Mouse (Mus musculus) midbrain, postnatal 0 days (tissue): ENCODE data around the gene Trim66. TPM values are rescaled to one million over a fixed set of nuclear protein-coding genes. Genes with fewer than 3 reads are reported as not detected.

Source experiments
- ATAC-seq: fragments of 200-750 bp; cut with Nextera tagmentation; 2 replicates; pipeline ENCODE4 v1.8.0; 2017; ENCODE audit warnings: moderate number of reproducible peaks, mild to moderate bottlenecking, moderate TSS enrichment, moderate library complexity; ENCODE audit not compliant: low FRiP score
- DNase-seq: peaks from one replicate; pipeline ENCODE4 v3.0.0-alpha.2; 2015; ENCODE audit warnings: low spot score
- H3K27ac ChIP-seq: fragments of 300-500 bp; sonication (generic); 2 replicates; pipeline ENCODE4 v1.5.1; 2014; ENCODE audit warnings: low read depth, mild to moderate bottlenecking, low read length, mixed read lengths
- H3K27me3 ChIP-seq: fragments of 300-500 bp; sonication (generic); 2 replicates; pipeline ENCODE4 v1.6.1; 2014; ENCODE audit warnings: low read length, control low read depth, mixed read lengths; ENCODE audit not compliant: insufficient read depth
- H3K36me3 ChIP-seq: fragments of 300-500 bp; sonication (generic); 2 replicates; pipeline ENCODE4 v1.6.1; 2014; ENCODE audit warnings: low read length, control low read depth, mixed read lengths; ENCODE audit not compliant: insufficient read depth
- H3K4me1 ChIP-seq: fragments of 300-500 bp; sonication (generic); 2 replicates; pipeline ENCODE4 v1.6.1; 2014; ENCODE audit warnings: mild to moderate bottlenecking, control low read depth, antibody characterized with exemption, low read length, mixed read lengths; ENCODE audit not compliant: insufficient read depth
- H3K4me2 ChIP-seq: fragments of 300-500 bp; sonication (generic); 2 replicates; pipeline ENCODE4 v1.6.1; 2014; ENCODE audit warnings: low read depth, mild to moderate bottlenecking, low read length, mixed read lengths; ENCODE audit not compliant: poor library complexity, severe bottlenecking
- H3K4me3 ChIP-seq: fragments of 300-500 bp; sonication (generic); 2 replicates; pipeline ENCODE4 v1.5.1; 2014; ENCODE audit warnings: low read depth, mild to moderate bottlenecking, low read length, moderate library complexity
- H3K9ac ChIP-seq: fragments of 300-500 bp; sonication (generic); replicated peaks from 2 replicates; pipeline ENCODE4 v1.6.1; 2014; ENCODE audit warnings: mild to moderate bottlenecking, low read length, moderate library complexity, mixed read lengths; ENCODE audit not compliant: poor library complexity, severe bottlenecking
- H3K9me3 ChIP-seq: fragments of 300-500 bp; sonication (generic); 2 replicates; pipeline ENCODE4 v1.6.1; 2016; ENCODE audit warnings: low read length, control low read depth
- CTCF ChIP-seq: IDR thresholded peaks from 2 replicates; pipeline ENCODE4 v1.5.1; 2016; ENCODE audit warnings: antibody characterized with exemption, mild to moderate bottlenecking
- WGBS: fragments of 180-500 bp; shearing (Covaris S2); extraction: QIAGEN DNeasy Blood & Tissue Kit; methylation state at CpG from one replicate; pipeline ENCODE4 v1.1.7; 2014; 5-methylcytosine and 5-hydroxymethylcytosine counted together
- polyA plus RNA-seq: library from polyadenylated mRNA; unstranded; fragments of >200 nt; fragmentation: Nextera tagmentation; extraction: Ambion mirVana; gene quantifications from 2 replicates; pipeline ENCODE4 v1.2.1, GENCODE M21; 2015
- total RNA-seq: library from RNA; depleted of rRNA; stranded (reverse); fragments of >200 nt; gene quantifications from 2 replicates; pipeline ENCODE4 v1.2.3, GENCODE M21; 2014

The Trim66 gene
- total and polyA plus RNA-seq, 2 experiments from 2014 or later: 1.9 to 9.1 TPM

- WGBS: 75% methylated on average over 3 of the region's 3 CpGs
- Histone ChIP-seq H3K4me2 (no peak overlapping the region), H3K4me1 (no peaks in the 10 kb centered on the region), H3K27me3 (no peaks in the 10 kb centered on the region), H3K4me3 (no peak overlapping the region), H3K9ac (no peak overlapping the region), H3K9me3 (no peaks in the 10 kb centered on the region), H3K36me3 (peaks cover 11% of the 10 kb centered on the region; the same call in 1 of the 2 replicates), H3K27ac (no peak overlapping the region)
- ATAC-seq: no peak
- TF ChIP-seq CTCF: no peak
- DNase-seq: no peak
Observed at GRCm38 (mm10) chr7:109532691-109533090, 24.8 kb upstream of the Trim66 start.

GRCm38 (mm10) chr7:109531501-109531900 is 23.6 kb upstream of the Trim66 start:
- no peak for TF ChIP-seq CTCF
- Histone ChIP-seq H3K4me1 (no peaks in the 10 kb centered on the region), H3K4me3 (no peak overlapping the region), H3K9ac (no peak overlapping the region), H3K36me3 (peaks cover 13% of the 10 kb centered on the region; the same call in 1 of the 2 replicates), H3K27ac (no peak overlapping the region), H3K4me2 (no peak overlapping the region), H3K27me3 (no peaks in the 10 kb centered on the region), H3K9me3 (no peaks in the 10 kb centered on the region)
- 82% methylated on average over 5 of the region's 5 CpGs for WGBS
- ATAC-seq (no peak), DNase-seq (no peak)

- Histone ChIP-seq H3K9me3 (no peaks in the 10 kb centered on the region), H3K27me3 (no peaks in the 10 kb centered on the region), H3K36me3 (peaks cover 28% of the 10 kb centered on the region), H3K4me2 (no peak overlapping the region), H3K4me1 (no peaks in the 10 kb centered on the region), H3K4me3 (no peak overlapping the region), H3K27ac (no peak overlapping the region), H3K9ac (no peak overlapping the region)
- no peak for DNase-seq
- no peak for TF ChIP-seq CTCF
- WGBS: 80% methylated on average over 2 of the region's 2 CpGs
- ATAC-seq: no peak
Observed at GRCm38 (mm10) chr7:109529741-109530140, 21.8 kb upstream of the Trim66 start.

GRCm38 (mm10) chr7:109528356-109528755 is 20.4 kb upstream of the Trim66 start:
- peak; percentile 84 for TF ChIP-seq CTCF
- WGBS: 13% methylated on average over 3 of the region's 3 CpGs
- H3K9me3 ChIP-seq: no peaks in the 10 kb centered on the region
- H3K36me3 ChIP-seq: peaks cover 35% of the 10 kb centered on the region
- no peak overlapping the region for H3K4me2 ChIP-seq
- H3K4me3 ChIP-seq: no peak overlapping the region
- H3K9ac ChIP-seq: no peak overlapping the region
- H3K27me3 ChIP-seq: no peaks in the 10 kb centered on the region
- DNase-seq (peak; percentile 65), ATAC-seq (peak; percentile 76; the same call in 1 of the 2 replicates)
- H3K27ac ChIP-seq: no peak overlapping the region
- no peaks in the 10 kb centered on the region for H3K4me1 ChIP-seq

GRCm38 (mm10) chr7:109527536-109527935 is 19.6 kb upstream of the Trim66 start:
- H3K27me3 ChIP-seq: no peaks in the 10 kb centered on the region
- no peak overlapping the region for H3K4me2 ChIP-seq
- H3K27ac ChIP-seq: no peak overlapping the region
- DNase-seq (no peak), ATAC-seq (no peak)
- WGBS: 77% methylated on average over 3 of the region's 3 CpGs
- H3K36me3 ChIP-seq: peaks cover 43% of the 10 kb centered on the region
- no peak overlapping the region for H3K4me3 ChIP-seq
- no peak for TF ChIP-seq CTCF
- H3K9me3 ChIP-seq: no peaks in the 10 kb centered on the region
- no peaks in the 10 kb centered on the region for H3K4me1 ChIP-seq
- H3K9ac ChIP-seq: no peak overlapping the region

DNA sequence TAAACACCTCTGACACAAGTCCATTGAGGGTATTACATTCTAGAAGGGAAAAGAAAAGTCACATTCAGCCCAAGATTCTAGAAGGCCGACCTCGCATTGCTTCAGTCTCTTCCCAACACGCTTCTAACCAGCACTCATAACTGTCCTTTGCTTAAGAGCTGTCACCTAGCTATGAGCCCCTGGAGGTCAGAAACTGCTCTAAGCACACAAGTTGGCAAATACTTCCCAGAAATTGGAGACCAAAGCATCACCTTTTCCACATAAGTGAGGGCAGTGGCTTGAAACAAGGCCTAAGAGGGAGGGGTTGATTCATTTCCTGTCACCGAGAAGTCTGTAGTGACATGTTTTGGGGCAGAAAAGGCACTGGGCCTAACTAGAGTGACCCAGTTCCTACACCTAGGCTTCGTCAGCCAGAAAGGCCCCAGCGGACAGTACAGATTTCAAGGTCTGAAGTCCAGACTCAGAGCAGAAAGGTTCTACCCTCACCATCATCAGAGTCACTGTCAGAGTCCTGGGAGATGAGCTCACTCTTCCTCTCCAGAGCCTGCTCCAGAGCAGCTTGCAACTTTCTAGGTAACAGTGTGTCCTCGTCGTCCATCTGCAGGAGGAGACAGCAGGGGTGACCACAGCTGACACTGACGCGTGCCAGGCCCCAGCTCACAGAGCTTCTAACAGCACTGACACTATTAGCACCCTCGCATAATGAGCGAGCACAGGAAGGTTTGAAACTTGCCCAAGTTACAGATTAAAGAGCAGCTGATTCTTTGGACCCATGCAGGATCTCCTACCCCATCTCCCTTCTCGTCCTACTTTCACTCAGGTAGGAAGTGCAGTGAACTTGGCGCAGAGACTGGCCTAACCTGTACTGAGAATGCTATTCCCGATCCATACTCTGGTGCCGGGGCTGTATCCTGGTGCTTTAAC is 18.1 kb upstream of the Trim66 start:
- Histone ChIP-seq H3K4me2 (no peak overlapping the region), H3K4me3 (no peak overlapping the region), H3K27ac (no peak overlapping the region), H3K4me1 (no peaks in the 10 kb centered on the region), H3K9ac (no peak overlapping the region), H3K9me3 (no peaks in the 10 kb centered on the region), H3K36me3 (peaks cover 51% of the 10 kb centered on the region), H3K27me3 (no peaks in the 10 kb centered on the region)
- DNase-seq (no peak), ATAC-seq (no peak)
- 80% methylated on average over 16 of the region's 16 CpGs for WGBS
- TF ChIP-seq CTCF: no peak
